Mouse (Mus musculus) heart, adult 2 months (tissue): ENCODE measurements at regions not wholly inside any gene's neighbourhood (a gene's known extent, or its start where the extent isn't known, plus 50 kb on each side); places are given as distances from the start of the nearest gene placed in this dataset.

Source experiments
- CTCF ChIP-seq: fragments of 200-600 bp; IDR thresholded peaks from 2 replicates; pipeline ENCODE4 v1.8.1; 2022; ENCODE audit warnings: antibody characterized with exemption, mild to moderate bottlenecking, moderate library complexity
- POLR2A ChIP-seq: fragments of 200-500 bp; IDR thresholded peaks from 2 replicates; pipeline ENCODE4 v1.6.1; 2011; ENCODE audit warnings: mild to moderate bottlenecking, low read depth, low read length, control low read depth; ENCODE audit not compliant: insufficient read depth

GRCm38 (mm10) chr1:50682971-50683370, 217.5 kb upstream of the Tmeff2 start:
- TF ChIP-seq POLR2A (no peak), CTCF (no peak)
